Comparison of ENCODE assay signal across 10 mouse cellular contexts in the genomic region with DNA sequence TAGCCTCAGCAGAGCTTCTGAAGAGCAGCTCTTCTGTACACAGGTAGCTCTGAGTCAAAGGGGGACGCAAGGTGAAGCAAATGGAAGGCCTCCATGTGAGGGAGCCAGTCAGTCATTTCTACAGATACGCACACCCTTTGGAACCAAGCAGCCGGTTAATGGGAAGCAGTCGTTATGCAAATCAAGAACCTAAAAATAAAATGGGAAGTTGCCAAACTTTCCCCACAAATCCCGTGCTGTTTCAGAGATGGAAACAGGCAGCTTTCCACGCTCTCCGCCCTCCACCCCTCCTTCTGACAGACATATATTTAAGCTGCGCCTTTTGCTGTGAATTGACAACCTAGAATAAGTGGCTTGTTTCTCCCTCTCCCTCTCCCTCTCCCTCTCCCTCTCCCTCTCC.
DNase-seq lines count a peak whose midpoint lies in the region; ATAC-seq and TF ChIP-seq lines count a peak whose summit lies in the region.
"Had no signal": no experiment of that assay in that cellular context is flagged by ENCODE, and none has a peak within 500 bp of the region (broad histone marks: within the 10 kb centered on the region; RNA-seq: fewer than 3 reads in every experiment).

No protein-coding gene starts in this region.

- WGBS in kidney, adult 2 months, result 49% methylated on average over 8 of the region's 8 CpGs
- 69% methylated on average over 8 of the region's 8 CpGs for WGBS in kidney, embryonic 16.5 days
- WGBS in heart, embryonic 15.5 days, result 35% methylated on average over 8 of the region's 8 CpGs
- WGBS in liver, embryonic 11.5 days, result 81% methylated on average over 8 of the region's 8 CpGs
- 82% methylated on average over 8 of the region's 8 CpGs for WGBS in intestine, postnatal 0 days

- ATAC-seq in kidney, embryonic 16.5 days (ENCODE audit: low FRiP score, low TSS enrichment), result no peak
- no peak for ATAC-seq in heart, embryonic 15.5 days (replicated peaks; ENCODE audit: insufficient number of reproducible peaks, insufficient read depth, low FRiP score, low read depth)
- no peak for ATAC-seq in liver, embryonic 11.5 days (replicated peaks; ENCODE audit: low FRiP score)
- no peak for ATAC-seq in intestine, postnatal 0 days
- ATAC-seq: liver, postnatal 0 days had no signal

- TF ChIP-seq POLR2A in kidney, adult 2 months (IDR thresholded peaks at IDR 0.05; ENCODE audit: low read depth, low read length), result no peak

- H3K4me1 ChIP-seq in kidney, adult 2 months (ENCODE audit: control insufficient read depth, insufficient read depth, low read length), result peaks cover 6% of the 10 kb centered on the region; the same call in 1 of the 2 replicates
- H3K4me1 ChIP-seq in kidney, embryonic 16.5 days (ENCODE audit: insufficient read depth, low read length), result peaks cover 12% of the 10 kb centered on the region; the same call in 1 of the 2 replicates
- peaks cover 72% of the 10 kb centered on the region for H3K4me1 ChIP-seq in heart, embryonic 15.5 days (replicated peaks)
- H3K4me1 ChIP-seq in liver, embryonic 11.5 days (replicated peaks; ENCODE audit: control insufficient read depth, insufficient read depth, low read length), result peaks cover 12% of the 10 kb centered on the region
- no peaks in the 10 kb centered on the region; the same call in 1 of the 2 replicates for H3K4me1 ChIP-seq in intestine, postnatal 0 days (replicated peaks; ENCODE audit: control insufficient read depth, insufficient read depth, low read length)

- H3K9ac ChIP-seq in kidney, embryonic 16.5 days (replicated peaks; ENCODE audit: low read length), result no peak overlapping the region
- 0 out of 2 replicates have a peak overlapping the region, but pooled peaks have one; percentile 33 for H3K9ac ChIP-seq in heart, embryonic 15.5 days
- no peak overlapping the region for H3K9ac ChIP-seq in liver, embryonic 11.5 days (ENCODE audit: low read depth, low read length)
- H3K9ac ChIP-seq in intestine, postnatal 0 days (ENCODE audit: low read depth, low read length), result no peak overlapping the region
- H3K9ac ChIP-seq: liver, postnatal 0 days had no signal

- H3K4me3 ChIP-seq in kidney, adult 2 months (ENCODE audit: insufficient read depth, low read depth, low read length), result no peak overlapping the region
- no peak overlapping the region for H3K4me3 ChIP-seq in kidney, embryonic 16.5 days (ENCODE audit: low read length)
- no peak overlapping the region for H3K4me3 ChIP-seq in heart, embryonic 15.5 days
- H3K4me3 ChIP-seq in liver, embryonic 11.5 days (ENCODE audit: low read depth, low read length), result no peak overlapping the region
- no peak overlapping the region for H3K4me3 ChIP-seq in intestine, postnatal 0 days (ENCODE audit: low read depth, low read length)

- peak; percentile 58 for DNase-seq in kidney, adult 2 months
- DNase-seq in right cerebral cortex, postnatal 10 days (ENCODE audit: low spot score in 2 of 2), result peak; percentile 78 to 89
- DNase-seq in right cerebral cortex, adult 18-20 months, result no peak
- no peak for DNase-seq in liver, embryonic 11.5 days (ENCODE audit: low spot score)
- DNase-seq in urinary bladder, postnatal 4 days (ENCODE audit: low spot score in 2 of 2), result no peak
- DNase-seq: gastrocnemius, postnatal 14 days; liver, postnatal 0 days had no signal

- H3K27me3 ChIP-seq in kidney, adult 2 months (replicated peaks; ENCODE audit: control insufficient read depth, insufficient read depth, low read length), result no peaks in the 10 kb centered on the region
- H3K27me3 ChIP-seq in kidney, embryonic 16.5 days (ENCODE audit: insufficient read depth, low read length), result no peaks in the 10 kb centered on the region
- no peaks in the 10 kb centered on the region for H3K27me3 ChIP-seq in heart, embryonic 15.5 days
- H3K27me3 ChIP-seq in liver, embryonic 11.5 days (replicated peaks; ENCODE audit: control insufficient read depth, insufficient read depth, low read length), result no peaks in the 10 kb centered on the region
- no peaks in the 10 kb centered on the region for H3K27me3 ChIP-seq in intestine, postnatal 0 days (replicated peaks; ENCODE audit: control insufficient read depth, insufficient read depth, low read length)

- no peak overlapping the region for H3K27ac ChIP-seq in kidney, adult 2 months (ENCODE audit: insufficient read depth, low read depth, low read length)
- no peak overlapping the region for H3K27ac ChIP-seq in kidney, embryonic 16.5 days (ENCODE audit: low read length)
- peak overlapping the region; percentile 93 for H3K27ac ChIP-seq in heart, embryonic 15.5 days
- H3K27ac ChIP-seq in liver, embryonic 11.5 days (ENCODE audit: low read depth, low read length), result no peak overlapping the region
- H3K27ac ChIP-seq in intestine, postnatal 0 days (ENCODE audit: low read depth, low read length), result no peak overlapping the region

- no peak for TF ChIP-seq CTCF in kidney, adult 2 months (conservative IDR thresholded peaks at IDR 0.05; ENCODE audit: insufficient read depth, insufficient read length, low read depth, low read length)
- no peak for TF ChIP-seq CTCF in intestine, postnatal 0 days (IDR thresholded peaks at IDR 0.05; ENCODE audit: low read depth)

- H3K36me3 ChIP-seq in kidney, adult 2 months (ENCODE audit: control insufficient read depth, insufficient read depth, low read length), result no peaks in the 10 kb centered on the region; the same call in 1 of the 2 replicates
- peaks cover 23% of the 10 kb centered on the region for H3K36me3 ChIP-seq in kidney, embryonic 16.5 days (ENCODE audit: insufficient read depth, low read length)
- peaks cover 47% of the 10 kb centered on the region for H3K36me3 ChIP-seq in heart, embryonic 15.5 days
- H3K36me3 ChIP-seq in liver, embryonic 11.5 days (ENCODE audit: control insufficient read depth, insufficient read depth, low read length), result peaks cover 13% of the 10 kb centered on the region; the same call in 1 of the 2 replicates
- peaks cover 56% of the 10 kb centered on the region for H3K36me3 ChIP-seq in intestine, postnatal 0 days (ENCODE audit: control insufficient read depth, insufficient read depth)

- H3K4me2 ChIP-seq in kidney, embryonic 16.5 days (replicated peaks; ENCODE audit: low read depth, low read length), result no peak overlapping the region
- H3K4me2 ChIP-seq in heart, embryonic 15.5 days, result no peak overlapping the region
- H3K4me2 ChIP-seq in liver, embryonic 11.5 days, result no peak overlapping the region
- no peak overlapping the region for H3K4me2 ChIP-seq in intestine, postnatal 0 days (replicated peaks; ENCODE audit: low read depth)

- no peaks in the 10 kb centered on the region for H3K9me3 ChIP-seq in kidney, embryonic 16.5 days (ENCODE audit: low read length)
- H3K9me3 ChIP-seq in heart, embryonic 15.5 days (replicated peaks), result no peaks in the 10 kb centered on the region
- no peaks in the 10 kb centered on the region for H3K9me3 ChIP-seq in liver, embryonic 11.5 days (ENCODE audit: control insufficient read depth, low read length)
- H3K9me3 ChIP-seq in intestine, postnatal 0 days (ENCODE audit: control insufficient read depth), result no peaks in the 10 kb centered on the region

Comparison
In these comparisons a context has a peak if more than half of its experiments do, and no peak if none do; other contexts are left out.
1. DNase-seq: peak in kidney, adult 2 months (single experiment) and right cerebral cortex, postnatal 10 days (2 of 2); none in right cerebral cortex, adult 18-20 months (single experiment), liver, embryonic 11.5 days (single experiment) and urinary bladder, postnatal 4 days (0 of 2).